Mouse (Mus musculus): ENCODE data around the gene Cd84. TPM values are rescaled to one million over a fixed set of nuclear protein-coding genes. Genes with fewer than 3 reads are reported as not detected.
"Not testable (repeated sequence)": the region's sequence is repeated elsewhere in the genome, so short reads cannot be mapped to it uniquely, and the experiment has no call there.

Cd84 gene
- polyA plus RNA-seq, 2 experiments = 1.7 to 2.3 TPM

- TF ChIP-seq POLR2A (IDR thresholded peaks at IDR 0.05; ENCODE audit: borderline replicate concordance, extremely low read depth, insufficient read depth, insufficient read length) = no peak
- no peak overlapping the region for H3K4me2 ChIP-seq (replicated peaks; ENCODE audit: low read depth, low read length, severe bottlenecking)
- H3K9me3 ChIP-seq (ENCODE audit: control insufficient read depth, low read length) = no peaks in the 10 kb centered on the region
- no peak overlapping the region for H3K9ac ChIP-seq (ENCODE audit: low read depth, low read length, severe bottlenecking)
- H3K4me1 ChIP-seq (ENCODE audit: control insufficient read depth, insufficient read depth, low read length) = no peaks in the 10 kb centered on the region
- WGBS = 81% methylated on average over 5 of the region's 5 CpGs
- DNase-seq (ENCODE audit: low spot score) (no peak), ATAC-seq (ENCODE audit: low FRiP score, low read depth) (no peak)
- H3K4me3 ChIP-seq (replicated peaks; ENCODE audit: low read length) = no peak overlapping the region
- no peak overlapping the region for H3K27ac ChIP-seq (replicated peaks; ENCODE audit: low read depth, low read length)
- no peaks in the 10 kb centered on the region for H3K36me3 ChIP-seq (ENCODE audit: control insufficient read depth, insufficient read depth, low read length)
- H3K27me3 ChIP-seq (ENCODE audit: control insufficient read depth, insufficient read depth, low read length) = no peaks in the 10 kb centered on the region
These were observed 10.0 kb downstream of the Cd84 start for GRCm38 (mm10) chr1:171849454-171849853.

- TF ChIP-seq POLR2A (IDR thresholded peaks at IDR 0.05; ENCODE audit: borderline replicate concordance, extremely low read depth, insufficient read depth, insufficient read length) = no peak
- DNase-seq (ENCODE audit: low spot score) = no peak
- H3K36me3 ChIP-seq (ENCODE audit: control insufficient read depth, insufficient read depth, low read length) = no peaks in the 10 kb centered on the region
- H3K27ac ChIP-seq (replicated peaks; ENCODE audit: low read depth, low read length) = no peak overlapping the region
- no peaks in the 10 kb centered on the region for H3K9me3 ChIP-seq (ENCODE audit: control insufficient read depth, low read length)
- no peak for ATAC-seq (ENCODE audit: low FRiP score, low read depth)
- H3K4me3 ChIP-seq (replicated peaks; ENCODE audit: low read length) = no peak overlapping the region
- H3K27me3 ChIP-seq (ENCODE audit: control insufficient read depth, insufficient read depth, low read length) = no peaks in the 10 kb centered on the region
- WGBS = 92% methylated on average over 4 of the region's 4 CpGs
- H3K4me2 ChIP-seq (replicated peaks; ENCODE audit: low read depth, low read length, severe bottlenecking) = no peak overlapping the region
- H3K4me1 ChIP-seq (ENCODE audit: control insufficient read depth, insufficient read depth, low read length) = no peaks in the 10 kb centered on the region
- no peak overlapping the region for H3K9ac ChIP-seq (ENCODE audit: low read depth, low read length, severe bottlenecking)
These were observed 26.0 kb downstream of the Cd84 start for GRCm38 (mm10) chr1:171865467-171865866.

GRCm38 (mm10) chr1:171886989-171887388 lies 47.5 kb downstream of the Cd84 start:
- no peak for DNase-seq (ENCODE audit: low spot score)
- no peak overlapping the region for H3K4me2 ChIP-seq (replicated peaks; ENCODE audit: low read depth, low read length, severe bottlenecking)
- TF ChIP-seq POLR2A (IDR thresholded peaks at IDR 0.05; ENCODE audit: borderline replicate concordance, extremely low read depth, insufficient read depth, insufficient read length) = no peak
- 91% methylated on average over 1 of the region's 1 CpGs for WGBS
- no peak overlapping the region for H3K9ac ChIP-seq (ENCODE audit: low read depth, low read length, severe bottlenecking)
- no peaks in the 10 kb centered on the region for H3K36me3 ChIP-seq (ENCODE audit: control insufficient read depth, insufficient read depth, low read length)
- no peaks in the 10 kb centered on the region for H3K4me1 ChIP-seq (ENCODE audit: control insufficient read depth, insufficient read depth, low read length)
- H3K4me3 ChIP-seq (replicated peaks; ENCODE audit: low read length) = no peak overlapping the region
- ATAC-seq (ENCODE audit: low FRiP score, low read depth) = no peak
- H3K27me3 ChIP-seq (ENCODE audit: control insufficient read depth, insufficient read depth, low read length) = no peaks in the 10 kb centered on the region
- no peaks in the 10 kb centered on the region for H3K9me3 ChIP-seq (ENCODE audit: control insufficient read depth, low read length)
- H3K27ac ChIP-seq (replicated peaks; ENCODE audit: low read depth, low read length) = no peak overlapping the region

GRCm38 (mm10) chr1:171895364-171895763 lies 55.9 kb downstream of the Cd84 start, which contains the start of gene Gm10521:
Gm10521 (plus strand) TSS chr1:171895664.
- not testable (repeated sequence) for H3K9me3 ChIP-seq (ENCODE audit: control insufficient read depth, low read length); H3K36me3 ChIP-seq (ENCODE audit: control insufficient read depth, insufficient read depth, low read length); H3K9ac ChIP-seq (ENCODE audit: low read depth, low read length, severe bottlenecking); ATAC-seq (ENCODE audit: low FRiP score, low read depth); H3K27ac ChIP-seq (replicated peaks; ENCODE audit: low read depth, low read length); H3K4me3 ChIP-seq (replicated peaks; ENCODE audit: low read length); H3K4me2 ChIP-seq (replicated peaks; ENCODE audit: low read depth, low read length, severe bottlenecking); H3K27me3 ChIP-seq (ENCODE audit: control insufficient read depth, insufficient read depth, low read length); H3K4me1 ChIP-seq (ENCODE audit: control insufficient read depth, insufficient read depth, low read length); DNase-seq (ENCODE audit: low spot score)
- 75% methylated on average over 5 of the region's 5 CpGs for WGBS

GRCm38 (mm10) chr1:171904011-171904410 lies 64.5 kb downstream of the Cd84 start:
- 71% methylated on average over 1 of the region's 1 CpGs for WGBS
- ATAC-seq (ENCODE audit: low FRiP score, low read depth) (no peak), DNase-seq (ENCODE audit: low spot score) (no peak)
- no peak overlapping the region for H3K9ac ChIP-seq (ENCODE audit: low read depth, low read length, severe bottlenecking)
- H3K27ac ChIP-seq (replicated peaks; ENCODE audit: low read depth, low read length) = no peak overlapping the region
- H3K4me3 ChIP-seq (replicated peaks; ENCODE audit: low read length) = no peak overlapping the region
- H3K4me1 ChIP-seq (ENCODE audit: control insufficient read depth, insufficient read depth, low read length) = no peaks in the 10 kb centered on the region
- no peaks in the 10 kb centered on the region for H3K27me3 ChIP-seq (ENCODE audit: control insufficient read depth, insufficient read depth, low read length)
- no peaks in the 10 kb centered on the region for H3K9me3 ChIP-seq (ENCODE audit: control insufficient read depth, low read length)
- no peaks in the 10 kb centered on the region for H3K36me3 ChIP-seq (ENCODE audit: control insufficient read depth, insufficient read depth, low read length)
- TF ChIP-seq POLR2A (IDR thresholded peaks at IDR 0.05; ENCODE audit: borderline replicate concordance, extremely low read depth, insufficient read depth, insufficient read length) = no peak
- no peak overlapping the region for H3K4me2 ChIP-seq (replicated peaks; ENCODE audit: low read depth, low read length, severe bottlenecking)

Measured in limb, embryonic 14.5 days (tissue).